Comparison of ENCODE assay signal across 21 mouse cellular contexts in genomic region chr10:83383863-83384262, GRCm38 (mm10). TPM values are rescaled to one million over a fixed set of nuclear protein-coding genes. Genes with fewer than 3 reads are reported as not detected.
A peak's percentile ranks its signal among the peaks of the same experiment; 100 is the strongest.
DNase-seq lines count a peak whose midpoint lies in the region; ATAC-seq and TF ChIP-seq lines count a peak whose summit lies in the region.
"Had no signal": no experiment of that assay in that cellular context is flagged by ENCODE, and none has a peak within 500 bp of the region (broad histone marks: within the 10 kb centered on the region; RNA-seq: fewer than 3 reads in every experiment).

No protein-coding gene starts in this region.

- no peak for TF ChIP-seq EP300 in MEL (IDR thresholded peaks at IDR 0.05; ENCODE audit: low read depth in 1 of 2, low read length in 2 of 2)

- H3K4me1 ChIP-seq in hindbrain, embryonic 10.5 days (replicated peaks): no peaks in the 10 kb centered on the region
- no peaks in the 10 kb centered on the region for H3K4me1 ChIP-seq in hindbrain, embryonic 12.5 days
- peaks cover 7 to 25% of the 10 kb centered on the region in 2 experiments; a peak in 3 of 4 replicates for H3K4me1 ChIP-seq in MEL (ENCODE audit: control insufficient read depth in 1 of 2, insufficient read depth in 2 of 2, low read length in 2 of 2)
- peaks cover 29% of the 10 kb centered on the region for H3K4me1 ChIP-seq in liver, embryonic 13.5 days (replicated peaks)
- H3K4me1 ChIP-seq: midbrain, embryonic 10.5 days; neural tube, embryonic 13.5 days had no signal

- H3K4me2 ChIP-seq in hindbrain, embryonic 12.5 days (replicated peaks): no peak overlapping the region
- H3K4me2 ChIP-seq in liver, embryonic 13.5 days: peak overlapping the region; percentile 47
- H3K4me2 ChIP-seq: neural tube, embryonic 13.5 days had no signal

- H3K79me2 ChIP-seq in MEL (ENCODE audit: control insufficient read depth, insufficient read depth, low read length, poor library complexity): peaks cover 15% of the 10 kb centered on the region

- DNase-seq in hindbrain, embryonic 10.5 days (ENCODE audit: low spot score): peak; percentile 2
- peak; percentile 91 for DNase-seq in A20 (ENCODE audit: low read depth, low spot score)
- peak; percentile 66 for DNase-seq in MEL (ENCODE audit: low read depth, low spot score)
- no peak for DNase-seq in liver, embryonic 13.5 days
- no peak for DNase-seq in spleen, postnatal 36 days (ENCODE audit: low spot score in 2 of 2)
- no peak for DNase-seq in spleen, postnatal 4 days (ENCODE audit: low spot score in 2 of 2)
- no peak for DNase-seq in urinary bladder, adult 18-20 months (ENCODE audit: low spot score in 2 of 2)
- DNase-seq: cerebellum, postnatal 10 days; embryo, embryonic 11 days; gastrocnemius, postnatal 10 days; heart, adult 2 months; heart, postnatal 10 days; kidney, adult 2 months; kidney, postnatal 36 days; layer of hippocampus, adult 9-11 months; lung, postnatal 10 days; right cerebral cortex, postnatal 25 days had no signal

- no peak for TF ChIP-seq RAD21 in MEL (IDR thresholded peaks at IDR 0.05; ENCODE audit: low read depth, low read length)

- TF ChIP-seq CTCF in MEL (IDR thresholded peaks at IDR 0.05 in 2 of 3, conservative IDR thresholded peaks at IDR 0.05 in 1 of 3; ENCODE audit: control insufficient read depth in 1 of 3, insufficient read depth in 1 of 3, low read depth in 2 of 3, low read length in 3 of 3, poor library complexity in 1 of 3, severe bottlenecking in 1 of 3): no peak

- H3K9ac ChIP-seq in hindbrain, embryonic 12.5 days: no peak overlapping the region
- H3K9ac ChIP-seq in MEL (ENCODE audit: control insufficient read depth, low read depth, low read length, poor library complexity, severe bottlenecking): peak overlapping the region; percentile 74
- no peak overlapping the region; the same call in 1 of the 2 replicates for H3K9ac ChIP-seq in liver, embryonic 13.5 days
- H3K9ac ChIP-seq: neural tube, embryonic 13.5 days had no signal

- H3K27me3 ChIP-seq in hindbrain, embryonic 10.5 days (ENCODE audit: insufficient read depth, poor library complexity, severe bottlenecking): no peaks in the 10 kb centered on the region
- no peaks in the 10 kb centered on the region for H3K27me3 ChIP-seq in hindbrain, embryonic 12.5 days
- H3K27me3 ChIP-seq in MEL (ENCODE audit: control insufficient read depth in 1 of 2, insufficient read depth in 2 of 2, low read length in 2 of 2): no peaks in the 10 kb centered on the region
- H3K27me3 ChIP-seq in liver, embryonic 13.5 days: no peaks in the 10 kb centered on the region
- H3K27me3 ChIP-seq: neural tube, embryonic 13.5 days had no signal

- no peak overlapping the region for H3K4me3 ChIP-seq in hindbrain, embryonic 10.5 days
- H3K4me3 ChIP-seq in hindbrain, embryonic 12.5 days: no peak overlapping the region
- H3K4me3 ChIP-seq in MEL (ENCODE audit: control insufficient read depth in 1 of 2, insufficient read depth in 1 of 2, low read depth in 2 of 2, low read length in 2 of 2): peak overlapping the region; percentile 63 to 80
- H3K4me3 ChIP-seq in liver, embryonic 13.5 days (replicated peaks): 0 out of 2 replicates have a peak overlapping the region, but pooled peaks have one; percentile 21
- H3K4me3 ChIP-seq: heart, adult 2 months; midbrain, embryonic 10.5 days; neural tube, embryonic 13.5 days had no signal

- peaks cover 49% of the 10 kb centered on the region for H3K36me3 ChIP-seq in hindbrain, embryonic 10.5 days
- H3K36me3 ChIP-seq in hindbrain, embryonic 12.5 days: peaks cover 20% of the 10 kb centered on the region; the same call in 1 of the 2 replicates
- peaks cover 0 to 28% of the 10 kb centered on the region in 2 experiments for H3K36me3 ChIP-seq in MEL (ENCODE audit: control insufficient read depth in 1 of 2, insufficient read depth in 2 of 2, low read length in 2 of 2)
- H3K36me3 ChIP-seq in liver, embryonic 13.5 days: peaks cover 24% of the 10 kb centered on the region

- no peak for ATAC-seq in hindbrain, embryonic 12.5 days (ENCODE audit: low FRiP score)
- peak; percentile 42; the same call in 1 of the 2 replicates for ATAC-seq in liver, embryonic 13.5 days (ENCODE audit: low read depth)

- no peak overlapping the region for H3K27ac ChIP-seq in hindbrain, embryonic 10.5 days
- H3K27ac ChIP-seq in hindbrain, embryonic 12.5 days: no peak overlapping the region
- peak overlapping the region; percentile 94 for H3K27ac ChIP-seq in MEL (ENCODE audit: control insufficient read depth, low read depth, low read length)
- no peak overlapping the region for H3K27ac ChIP-seq in liver, embryonic 13.5 days
- H3K27ac ChIP-seq: heart, adult 2 months; midbrain, embryonic 10.5 days; neural tube, embryonic 13.5 days had no signal

- WGBS in hindbrain, embryonic 10.5 days: 94% methylated on average over 13 of the region's 13 CpGs
- WGBS in hindbrain, embryonic 12.5 days: 91% methylated on average over 13 of the region's 13 CpGs
- 83% methylated on average over 13 of the region's 13 CpGs for WGBS in liver, embryonic 13.5 days (ENCODE audit: insufficient replicate concordance)

- no peaks in the 10 kb centered on the region for H3K9me3 ChIP-seq in hindbrain, embryonic 10.5 days
- H3K9me3 ChIP-seq in hindbrain, embryonic 12.5 days (replicated peaks): no peaks in the 10 kb centered on the region
- H3K9me3 ChIP-seq in MEL (replicated peaks; ENCODE audit: insufficient read depth, low read length): no peaks in the 10 kb centered on the region
- no peaks in the 10 kb centered on the region for H3K9me3 ChIP-seq in liver, embryonic 13.5 days (replicated peaks)
- H3K9me3 ChIP-seq: midbrain, embryonic 10.5 days; neural tube, embryonic 13.5 days had no signal

- no peak for TF ChIP-seq POLR2A in MEL (IDR thresholded peaks at IDR 0.05; ENCODE audit: control insufficient read depth in 1 of 2, insufficient read depth in 1 of 2, low read depth in 1 of 2, low read length in 2 of 2, poor library complexity in 1 of 2)

TF ChIP-seq in MEL, 35 proteins besides CTCF, POLR2A, EP300 and RAD21:
- TF ChIP-seq SIN3A (IDR thresholded peaks at IDR 0.05; ENCODE audit: low read length): peak; percentile 62
- 0 out of 2 replicates have a peak, but pooled peaks have one; percentile 35 for TF ChIP-seq BHLHE40 (IDR thresholded peaks at IDR 0.05; ENCODE audit: borderline replicate concordance, low read depth, low read length)
- peak; percentile 49; the same call in 1 of the 2 replicates for TF ChIP-seq MAZ (IDR thresholded peaks at IDR 0.05; ENCODE audit: low read depth, low read length)
- TF ChIP-seq NELFE (IDR thresholded peaks at IDR 0.05; ENCODE audit: low read depth, low read length): no peak
- 0 out of 2 replicates have a peak, but pooled peaks have one; percentile 11 for TF ChIP-seq TBP (IDR thresholded peaks at IDR 0.05; ENCODE audit: low read depth, low read length)
- TF ChIP-seq ETS1 (IDR thresholded peaks at IDR 0.05; ENCODE audit: low read depth, low read length): peak; percentile 28; the same call in 1 of the 2 replicates
- TF ChIP-seq ELF1 (IDR thresholded peaks at IDR 0.05; ENCODE audit: low read depth, low read length): no peak
- TF ChIP-seq MAX (IDR thresholded peaks at IDR 0.05; ENCODE audit: low read length): peak; percentile 75; the same call in 1 of the 2 replicates
- TF ChIP-seq MYB (IDR thresholded peaks at IDR 0.05; ENCODE audit: low read depth, low read length): 0 out of 2 replicates have a peak, but pooled peaks have one; percentile 11
- no peak for TF ChIP-seq E2F4 (IDR thresholded peaks at IDR 0.05; ENCODE audit: borderline replicate concordance, low read depth, low read length)
- TF ChIP-seq MYC (IDR thresholded peaks at IDR 0.05; ENCODE audit: low read depth, low read length): 0 out of 2 replicates have a peak, but pooled peaks have one; percentile 57
TF ChIP-seq in MEL: peak in this region for 8.

RNA-seq across cellular contexts. Expression of gene D10Wsu102e, which starts 23.8 kb away (rescaled TPM):
- 0.94 and 1.2 TPM in 2 replicates for polyA plus RNA-seq in hindbrain, embryonic 10.5 days (2016; fragmentation: Nextera tagmentation; extraction: Ambion mirVana)
- polyA plus RNA-seq in hindbrain, embryonic 12.5 days (2016; fragmentation: Nextera tagmentation; extraction: Ambion mirVana): 1.0 TPM in 2 replicates
- total RNA-seq in MEL (2012; rRNA removed): 2.1 and 2.2 TPM in 2 replicates
- 1 to 10 TPM; 1.9 to 2.7 TPM for polyA plus RNA-seq in MEL (2012; ENCODE audit: insufficient read depth in 1 of 2, insufficient read length in 2 of 2, low read depth in 1 of 2, low replicate concordance in 2 of 2, missing spikeins in 1 of 2)
- polyA plus RNA-seq in liver, embryonic 13.5 days (2015; fragmentation: Nextera tagmentation; extraction: Ambion mirVana): 0.28 and 0.34 TPM in 2 replicates

RNA-seq across cellular contexts. Expression of gene Slc41a2, which starts 46.2 kb away (rescaled TPM):
- polyA plus RNA-seq in hindbrain, embryonic 10.5 days (2016; fragmentation: Nextera tagmentation; extraction: Ambion mirVana): 0.27 and 0.42 TPM in 2 replicates
- 2.6 and 3.8 TPM in 2 replicates for polyA plus RNA-seq in hindbrain, embryonic 12.5 days (2016; fragmentation: Nextera tagmentation; extraction: Ambion mirVana)
- not detected in 2 replicates for total RNA-seq in MEL (2012; rRNA removed)
- polyA plus RNA-seq in MEL (2012; ENCODE audit: insufficient read depth in 1 of 2, insufficient read length in 2 of 2, low read depth in 1 of 2, low replicate concordance in 2 of 2, missing spikeins in 1 of 2): not detected
- polyA plus RNA-seq in liver, embryonic 13.5 days (2015; fragmentation: Nextera tagmentation; extraction: Ambion mirVana): 0.07 and 0.17 TPM in 2 replicates
- polyA plus RNA-seq: erythroblast, embryonic 14.5 days had no signal

Comparison
In these comparisons a context has a peak if more than half of its experiments do, and no peak if none do; other contexts are left out.
1. DNase-seq: peak in hindbrain, embryonic 10.5 days (single experiment), A20 (single experiment) and MEL (single experiment); none in liver, embryonic 13.5 days (single experiment), spleen, postnatal 36 days (0 of 2), spleen, postnatal 4 days (0 of 2) and urinary bladder, adult 18-20 months (0 of 2).
2. H3K4me3 ChIP-seq: peak in MEL (2 of 2) and liver, embryonic 13.5 days (single experiment); none in hindbrain, embryonic 10.5 days (single experiment) and hindbrain, embryonic 12.5 days (single experiment).